Mouse (Mus musculus) kidney, postnatal 14 days (tissue): ENCODE measurements around the gene Scrg1.
"Not testable (repeated sequence)": the region's sequence is repeated elsewhere in the genome, so short reads cannot be mapped to it uniquely, and the experiment has no call there.

Experiments
- DNase-seq: peaks from one replicate; pipeline ENCODE4 v3.0.0; 2022; ENCODE audit warnings: mixed read lengths

Scrg1 gene

DNA sequence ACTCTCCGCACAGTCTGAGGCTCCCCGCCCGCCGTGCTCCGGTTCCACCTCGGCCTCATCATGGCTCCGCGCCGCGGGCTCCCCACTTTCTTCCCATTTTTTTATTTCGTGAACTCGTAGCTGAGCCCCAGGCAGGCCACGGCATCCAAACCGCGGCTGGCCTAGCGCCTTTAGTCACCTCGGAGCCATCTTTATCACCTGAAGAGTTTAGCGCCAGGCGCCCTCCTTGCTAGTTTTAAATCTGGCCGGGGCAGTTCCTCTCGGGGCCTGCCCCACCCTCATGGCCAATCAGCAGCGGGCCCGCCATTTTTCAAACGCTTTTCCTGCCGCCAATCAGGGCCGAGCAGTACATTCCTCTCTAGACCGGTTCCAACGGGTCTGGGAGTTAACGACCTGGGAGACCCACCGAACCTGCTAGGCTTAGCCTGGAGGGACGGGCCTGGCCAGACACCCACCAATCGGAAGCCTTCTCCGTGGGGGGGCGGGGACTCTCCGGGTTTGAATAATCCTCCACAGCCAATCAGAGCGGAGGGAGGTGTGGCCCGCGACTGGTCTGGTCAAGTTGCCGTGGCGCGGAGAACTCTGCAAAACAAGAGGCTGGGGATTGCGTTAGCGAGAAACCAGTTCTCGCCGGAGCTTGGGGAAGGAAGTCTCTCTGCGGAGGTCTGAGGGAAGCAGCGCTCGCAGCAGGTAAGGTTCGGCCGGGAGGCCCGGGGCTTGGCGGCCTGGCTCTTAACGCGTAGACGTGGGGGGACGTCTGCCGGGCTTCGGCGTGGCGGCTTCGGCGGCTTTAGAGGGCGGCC lies 55.8 kb downstream of the Scrg1 start, which contains the start of gene Hmgb2:
Gene Hmgb2, plus strand, starts transcription at position 592 of the 803 bp plus-strand sequence.
- peak; percentile 100 for DNase-seq

DNA sequence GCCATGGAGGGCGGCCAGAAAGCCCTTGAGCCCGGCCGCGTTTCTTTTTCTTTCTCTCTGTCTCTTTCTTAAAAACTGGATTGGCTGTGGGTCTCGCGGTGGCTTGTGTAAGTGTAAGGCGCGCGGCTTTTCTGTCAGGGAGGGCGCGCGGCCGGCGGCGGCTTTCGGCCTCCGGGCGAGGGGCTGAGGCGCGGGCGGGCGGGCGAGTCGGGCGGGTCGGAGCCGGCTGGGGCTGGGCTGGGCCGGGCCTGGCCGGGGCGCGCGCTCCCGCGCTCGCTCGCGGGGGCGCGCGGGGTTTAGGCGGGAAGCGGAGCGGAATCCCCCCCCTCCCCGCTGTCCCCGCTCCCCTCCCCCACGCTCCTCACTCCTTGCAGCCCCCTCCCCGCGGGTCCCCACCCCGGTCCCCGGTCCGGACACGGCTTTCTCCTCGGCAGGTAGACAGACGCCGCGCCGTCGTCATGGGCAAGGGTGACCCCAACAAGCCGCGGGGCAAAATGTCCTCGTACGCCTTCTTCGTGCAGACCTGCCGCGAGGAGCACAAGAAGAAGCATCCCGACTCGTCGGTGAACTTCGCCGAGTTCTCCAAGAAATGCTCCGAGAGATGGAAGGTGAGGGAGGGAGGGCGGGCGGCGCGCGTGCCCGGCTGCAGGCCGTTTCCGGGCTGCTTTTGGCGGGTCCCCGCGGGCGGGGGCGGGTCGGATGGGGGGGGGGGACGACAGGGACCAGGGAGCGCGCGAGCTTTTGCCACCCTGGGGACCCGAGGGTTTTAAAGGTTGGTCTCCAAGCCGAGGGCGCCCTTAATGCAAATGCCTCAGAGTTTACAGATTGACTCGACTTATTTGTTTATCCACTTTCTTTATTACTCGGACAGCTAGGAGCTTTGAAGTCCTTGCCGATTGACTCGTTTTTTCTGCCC lies 56.7 kb downstream of the Scrg1 start:
- peak; percentile 59 for DNase-seq

DNA sequence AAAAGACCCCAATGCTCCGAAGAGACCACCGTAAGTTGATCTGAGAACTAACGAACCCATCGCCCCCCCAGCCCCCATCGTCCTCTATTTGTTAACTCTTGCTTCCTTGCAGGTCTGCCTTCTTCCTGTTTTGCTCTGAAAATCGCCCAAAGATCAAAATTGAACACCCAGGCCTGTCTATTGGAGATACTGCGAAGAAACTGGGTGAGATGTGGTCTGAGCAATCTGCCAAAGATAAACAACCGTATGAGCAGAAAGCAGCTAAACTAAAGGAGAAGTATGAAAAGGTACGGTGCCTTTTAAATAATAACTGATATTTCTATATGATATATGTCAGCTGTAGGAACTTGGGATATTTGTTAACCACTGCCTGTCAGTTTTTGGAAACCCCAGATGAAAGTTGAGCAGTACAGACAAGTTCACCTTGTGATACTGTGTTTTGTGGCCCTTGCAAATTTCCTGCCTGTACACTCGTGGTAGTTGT lies 57.5 kb downstream of the Scrg1 start:
- not testable (repeated sequence) for DNase-seq

DNA sequence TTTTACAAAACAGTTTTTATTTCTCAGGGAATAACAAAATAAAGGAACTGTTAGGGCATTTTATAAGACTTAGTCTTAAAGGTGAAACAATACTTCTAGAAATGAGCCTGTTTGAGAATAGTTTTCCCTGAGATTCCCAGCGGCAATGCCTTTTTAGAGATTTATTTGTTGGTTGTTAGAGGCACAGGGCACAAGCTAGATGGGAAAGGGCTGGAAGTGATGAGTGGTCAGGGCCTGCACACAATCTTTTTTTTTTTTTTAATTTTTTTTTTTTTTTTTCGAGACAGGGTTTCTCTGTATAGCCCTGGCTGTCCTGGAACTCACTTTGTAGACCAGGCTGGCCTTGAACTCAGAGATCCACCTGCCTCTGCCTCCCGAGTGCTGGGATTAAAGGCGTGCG lies 61.0 kb downstream of the Scrg1 start:
- not testable (repeated sequence) for DNase-seq

DNA sequence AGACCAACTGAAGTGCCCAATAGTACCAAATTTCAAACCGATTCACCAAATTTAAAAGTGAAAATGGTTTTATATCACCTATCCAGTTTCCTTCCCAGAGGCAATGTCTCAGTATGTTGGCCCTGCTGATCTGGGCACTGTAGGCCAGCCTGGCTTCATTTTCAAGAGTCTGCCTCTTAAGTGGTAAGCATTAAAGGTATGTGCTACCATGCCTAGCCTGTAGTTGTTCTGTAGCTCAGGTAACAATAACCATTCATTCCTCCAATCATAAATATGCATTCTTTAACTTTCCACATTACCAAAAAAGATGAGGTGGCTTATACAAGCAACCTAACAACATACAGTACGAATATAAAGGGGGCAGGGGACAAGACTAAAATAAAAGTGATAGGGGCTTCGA lies 62.0 kb downstream of the Scrg1 start:
- no peak for DNase-seq

DNA sequence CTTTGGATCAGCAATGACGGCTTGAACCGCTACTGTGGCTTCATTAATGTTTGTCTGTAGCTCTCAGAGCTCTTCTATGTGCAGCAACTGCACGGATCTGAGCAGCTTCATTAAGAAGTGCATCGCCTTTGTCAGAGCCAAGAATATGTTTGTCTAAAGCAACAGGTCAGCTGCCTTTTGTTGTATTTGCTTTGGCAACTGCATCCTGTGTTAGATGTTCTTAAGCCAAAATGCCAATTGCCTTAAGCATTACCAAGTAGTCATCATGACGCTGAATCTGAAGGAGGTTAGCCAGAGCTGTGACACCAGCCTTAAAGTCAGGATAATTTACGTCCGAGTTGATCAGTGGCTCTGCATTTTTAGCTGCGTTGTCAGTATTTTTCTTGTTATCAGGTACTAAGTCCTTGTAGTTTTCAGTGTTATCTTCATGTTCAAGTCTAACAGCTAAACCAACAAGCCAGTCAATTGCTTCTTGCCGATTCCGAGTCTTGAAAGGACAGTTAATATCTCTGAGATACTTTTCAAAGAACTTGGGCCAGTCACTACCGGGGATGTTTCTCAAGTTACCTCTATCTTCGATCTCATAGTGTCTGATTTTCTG lies 64.6 kb downstream of the Scrg1 start:
- no peak for DNase-seq
